Mouse (Mus musculus) large intestine, adult 2 months (tissue): ENCODE data around the gene Ppid. TPM values are rescaled to one million over a fixed set of nuclear protein-coding genes. Genes with fewer than 3 reads are reported as not detected.
"Not testable (repeated sequence)": the region's sequence is repeated elsewhere in the genome, so short reads cannot be mapped to it uniquely, and the experiment has no call there.

Experiments
- DNase-seq: peaks from one replicate; pipeline ENCODE4 v3.0.0-alpha.2; 2012; ENCODE audit warnings: low read depth, low spot score
- WGBS: fragments of 180-500 bp; shearing (Covaris S2); methylation state at CpG from one replicate; pipeline ENCODE4 v1.1.7; 2018; 5-methylcytosine and 5-hydroxymethylcytosine counted together
- polyA plus RNA-seq: library from polyadenylated mRNA; depleted of rRNA; stranded (reverse); fragments of >200 nt; gene quantifications from 2 replicates; pipeline ENCODE4 v1.2.3, GENCODE M21; 2012

The Ppid gene
- polyA plus RNA-seq, 1 experiment: 7.2 TPM

GRCm38 (mm10) chr3:79568629-79569350 lies 22.4 kb upstream of the Ppid start:
- WGBS: 84% methylated on average over 16 of the region's 16 CpGs
- DNase-seq: no peak

- DNase-seq: no peak
- 68% methylated on average over 3 of the region's 3 CpGs for WGBS
Measured at GRCm38 (mm10) chr3:79569351-79569681, 21.8 kb upstream of the Ppid start.

- WGBS: 38% methylated on average over 3 of the region's 3 CpGs
- DNase-seq: no peak
Measured at GRCm38 (mm10) chr3:79572399-79572798, 18.7 kb upstream of the Ppid start.

GRCm38 (mm10) chr3:79573376-79573775 lies 17.8 kb upstream of the Ppid start:
- 91% methylated on average over 5 of the region's 5 CpGs for WGBS
- not testable (repeated sequence) for DNase-seq

GRCm38 (mm10) chr3:79574336-79574735 lies 16.8 kb upstream of the Ppid start:
- DNase-seq: no peak
- WGBS: 75% methylated on average over 3 of the region's 3 CpGs

GRCm38 (mm10) chr3:79575576-79576467 lies 15.3 kb upstream of the Ppid start:
- 46% methylated on average over 10 of the region's 10 CpGs for WGBS
- DNase-seq: no peak

GRCm38 (mm10) chr3:79576468-79576816 lies 14.7 kb upstream of the Ppid start:
- WGBS: 19% methylated on average over 3 of the region's 3 CpGs
- DNase-seq: no peak

GRCm38 (mm10) chr3:79576865-79577264 lies 14.3 kb upstream of the Ppid start:
- WGBS: 39% methylated on average over 5 of the region's 5 CpGs
- DNase-seq: no peak

- no peak for DNase-seq
- 86% methylated on average over 6 of the region's 6 CpGs for WGBS
Measured at GRCm38 (mm10) chr3:79577606-79578005, 13.5 kb upstream of the Ppid start.

GRCm38 (mm10) chr3:79578164-79578563 lies 13.0 kb upstream of the Ppid start:
- 79% methylated on average over 6 of the region's 6 CpGs for WGBS
- no peak for DNase-seq

GRCm38 (mm10) chr3:79579891-79580575 lies 11.1 kb upstream of the Ppid start:
- DNase-seq: no peak
- WGBS: 75% methylated on average over 5 of the region's 5 CpGs

- WGBS: 0% methylated on average over 6 of the region's 6 CpGs
- DNase-seq: peak; percentile 65
Measured at GRCm38 (mm10) chr3:79586804-79587203, 4.3 kb upstream of the Ppid start.

- no peak for DNase-seq
- WGBS: 24% methylated on average over 2 of the region's 2 CpGs
Measured at GRCm38 (mm10) chr3:79589671-79590070, 1.5 kb upstream of the Ppid start.

GRCm38 (mm10) chr3:79591793-79592471 lies 790 bp downstream of the Ppid start:
- DNase-seq: no peak
- 1% methylated on average over 15 of the region's 15 CpGs for whole genome bisulfite sequencing

- WGBS: 81% methylated on average over 7 of the region's 7 CpGs
- DNase-seq: no peak
Measured at GRCm38 (mm10) chr3:79595468-79595867, 4.3 kb downstream of the Ppid start.

GRCm38 (mm10) chr3:79609886-79610285 lies 18.7 kb downstream of the Ppid start:
- WGBS: 75% methylated on average over 2 of the region's 2 CpGs
- DNase-seq: no peak

GRCm38 (mm10) chr3:79627484-79628181 lies 36.5 kb downstream of the Ppid start:
- peak; percentile 7 for DNase-seq
- 11% methylated on average over 10 of the region's 10 CpGs for WGBS

GRCm38 (mm10) chr3:79628182-79628560 lies 37.0 kb downstream of the Ppid start:
- DNase-seq: no peak
- under 1% methylated on average over 9 of the region's 9 CpGs for WGBS
